Mouse (Mus musculus) MEL (cell line): ENCODE measurements around the gene Radil.

Experiments
- CHD1 ChIP-seq: IDR thresholded peaks from 2 replicates; pipeline ENCODE4 v1.6.1; 2012; ENCODE audit warnings: low read depth, mild to moderate bottlenecking, inconsistent platforms, low read length, improper control_type of control experiment
- CTCF ChIP-seq, 3 experiments: IDR thresholded peaks in 2 of 3; conservative IDR thresholded peaks in 1 of 3; 2 replicates each; pipeline ENCODE4 v1.5.1; 2011 to 2012; ENCODE audit warnings: low read length in 3 of 3, low read depth in 2 of 3, mild to moderate bottlenecking in 2 of 3, improper control_type of control experiment in 1 of 3, inconsistent platforms in 1 of 3, mixed read lengths in 1 of 3, moderate library complexity in 1 of 3; ENCODE audit not compliant: control insufficient read depth in 1 of 3, insufficient read depth in 1 of 3, poor library complexity in 1 of 3, severe bottlenecking in 1 of 3
- ELF1 ChIP-seq: IDR thresholded peaks from 2 replicates; pipeline ENCODE4 v1.6.1; 2014; ENCODE audit warnings: low read depth, mild to moderate bottlenecking, inconsistent platforms, low read length, improper control_type of control experiment, moderate library complexity
- NELFE ChIP-seq: IDR thresholded peaks from 2 replicates; pipeline ENCODE4 v1.6.1; 2011; ENCODE audit warnings: low read depth, low read length, improper control_type of control experiment
- POLR2A ChIP-seq, 2 experiments: IDR thresholded peaks; 2 replicates each; pipeline ENCODE4 v1.6.1; 2011 to 2012; ENCODE audit warnings: low read length in 2 of 2, mild to moderate bottlenecking in 2 of 2, control low read depth in 1 of 2, improper control_type of control experiment in 1 of 2, low read depth in 1 of 2, moderate library complexity in 1 of 2; ENCODE audit not compliant: control insufficient read depth in 1 of 2, insufficient read depth in 1 of 2, poor library complexity in 1 of 2
- ZMIZ1 ChIP-seq: IDR thresholded peaks from 2 replicates; pipeline ENCODE4 v1.6.1; 2012; ENCODE audit warnings: low read depth, mild to moderate bottlenecking, inconsistent platforms, low read length, improper control_type of control experiment, moderate library complexity

DNA sequence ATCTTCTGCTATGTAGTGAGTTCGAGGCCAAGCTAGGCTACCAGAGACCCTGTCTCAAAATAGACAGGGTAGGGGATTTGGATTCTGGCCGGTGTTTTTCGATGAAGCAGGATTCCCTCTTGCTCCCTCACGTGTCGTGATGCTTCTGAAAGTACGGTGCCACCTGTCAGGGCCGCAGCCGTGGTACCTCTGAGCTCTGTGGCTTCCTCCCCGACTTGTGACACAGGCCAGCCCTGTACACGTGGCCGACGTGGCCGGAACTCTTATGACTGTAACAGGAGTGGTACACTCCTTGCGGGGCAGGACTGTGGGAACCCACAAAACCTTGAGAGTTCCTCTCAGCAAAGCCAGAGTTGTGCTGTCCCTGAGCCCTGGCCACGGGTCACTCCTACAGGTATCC, 115.2 kb downstream of the Radil start:
- TF ChIP-seq ELF1 (no peak), CTCF (IDR thresholded peaks at IDR 0.05 in 2 of 3, conservative IDR thresholded peaks at IDR 0.05 in 1 of 3; ENCODE audit: control insufficient read depth in 1 of 3, insufficient read depth in 1 of 3, low read depth in 2 of 3, low read length in 3 of 3, poor library complexity in 1 of 3, severe bottlenecking in 1 of 3) (no peak), CHD1 (no peak), POLR2A (IDR thresholded peaks at IDR 0.05; ENCODE audit: control insufficient read depth in 1 of 2, insufficient read depth in 1 of 2, low read depth in 1 of 2, low read length in 2 of 2, poor library complexity in 1 of 2) (no peak), ZMIZ1 (no peak), NELFE (no peak)
